ENCODE assay signal across 30 mouse cellular contexts in the genomic region with DNA sequence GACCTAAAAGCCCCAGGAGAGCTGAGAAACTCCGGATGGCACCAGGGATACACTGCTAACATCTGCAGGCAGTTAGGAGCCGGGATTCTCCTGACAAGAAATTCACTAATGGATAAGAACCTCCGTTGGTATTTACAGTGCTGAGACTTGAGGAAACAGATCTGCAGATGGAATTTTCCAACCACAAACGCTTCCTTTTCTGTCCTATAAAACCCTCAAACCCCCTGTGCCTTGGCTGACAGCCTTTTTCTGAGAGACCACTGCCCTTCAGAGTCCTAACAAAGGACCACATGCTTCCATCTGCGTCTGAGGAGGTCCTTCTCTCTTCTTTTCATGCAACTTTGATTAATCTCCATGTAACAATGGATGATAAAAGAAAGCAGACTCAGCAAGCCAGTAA. TPM values are rescaled to one million over a fixed set of nuclear protein-coding genes. Genes with fewer than 3 reads are reported as not detected.
DNase-seq lines count a peak whose midpoint lies in the region; ATAC-seq and TF ChIP-seq lines count a peak whose summit lies in the region.
"Had no signal": no experiment of that assay in that cellular context is flagged by ENCODE, and none has a peak within 500 bp of the region (broad histone marks: within the 10 kb centered on the region; RNA-seq: fewer than 3 reads in every experiment).

No protein-coding gene starts in this region.

- peak overlapping the region; percentile 76; the same call in 1 of the 2 replicates for H3K27ac ChIP-seq in thymus, adult 2 months (ENCODE audit: control insufficient read depth, insufficient read depth, low read length)
- H3K27ac ChIP-seq in embryonic facial prominence, embryonic 10.5 days (replicated peaks): no peak overlapping the region
- H3K27ac ChIP-seq in embryonic facial prominence, embryonic 14.5 days (replicated peaks; ENCODE audit: low read depth, low read length): no peak overlapping the region
- H3K27ac ChIP-seq: forebrain, embryonic 12.5 days; forebrain, embryonic 15.5 days; heart, embryonic 15.5 days; hindbrain, embryonic 10.5 days; hindbrain, embryonic 13.5 days had no signal

- DNase-seq in thymus, adult 2 months: no peak
- no peak for DNase-seq in thymus, postnatal 25 days
- peak; percentile 23 for DNase-seq in embryonic facial prominence, embryonic 10.5 days (ENCODE audit: low spot score)
- peak; percentile 63 for DNase-seq in embryonic facial prominence, embryonic 14.5 days (ENCODE audit: low spot score)
- peak; percentile 40 for DNase-seq in naive thymus-derived CD4-positive, alpha-beta T cell, adult 2 months (ENCODE audit: low read depth)
- DNase-seq in kidney, adult 8-10 months: no peak
- no peak for DNase-seq in adrenal gland, postnatal 10 days
- no peak for DNase-seq in adipocyte (ENCODE audit: low spot score)
- DNase-seq: adrenal gland, adult 2 months; adrenal gland, postnatal 25 days; cerebellum, adult 11-12 months; cerebellum, adult 8-10 months; cerebellum, postnatal 10 days; gastrocnemius, postnatal 25 days; heart, adult 18-20 months; heart, postnatal 10 days; heart, postnatal 36 days had no signal

- H3K4me2 ChIP-seq in embryonic facial prominence, embryonic 14.5 days (ENCODE audit: low read depth, low read length): no peak overlapping the region
- H3K4me2 ChIP-seq: forebrain, embryonic 12.5 days; forebrain, embryonic 15.5 days; heart, embryonic 12.5 days; heart, embryonic 15.5 days; hindbrain, embryonic 13.5 days had no signal

- H3K36me3 ChIP-seq in thymus, adult 2 months (ENCODE audit: control insufficient read depth, insufficient read depth, low read length): no peaks in the 10 kb centered on the region
- no peaks in the 10 kb centered on the region for H3K36me3 ChIP-seq in embryonic facial prominence, embryonic 10.5 days (replicated peaks)
- no peaks in the 10 kb centered on the region for H3K36me3 ChIP-seq in embryonic facial prominence, embryonic 14.5 days (ENCODE audit: control insufficient read depth, insufficient read depth, low read length)
- H3K36me3 ChIP-seq: forebrain, embryonic 12.5 days; forebrain, embryonic 15.5 days; G1E; heart, embryonic 12.5 days; heart, embryonic 15.5 days; hindbrain, embryonic 10.5 days; hindbrain, embryonic 13.5 days had no signal

- no peak for ATAC-seq in embryonic facial prominence, embryonic 14.5 days (ENCODE audit: low read depth)
- ATAC-seq: forebrain, embryonic 15.5 days; hindbrain, embryonic 16.5 days; inflammation-experienced regulatory T-cells, adult 6 months; intestine, postnatal 0 days; Patski had no signal

- H3K27me3 ChIP-seq in thymus, adult 2 months (ENCODE audit: control insufficient read depth, insufficient read depth, low read length): no peaks in the 10 kb centered on the region
- no peaks in the 10 kb centered on the region for H3K27me3 ChIP-seq in embryonic facial prominence, embryonic 10.5 days (replicated peaks; ENCODE audit: low read depth, poor library complexity, severe bottlenecking)
- H3K27me3 ChIP-seq in embryonic facial prominence, embryonic 14.5 days (replicated peaks; ENCODE audit: control insufficient read depth, insufficient read depth, low read length): no peaks in the 10 kb centered on the region
- H3K27me3 ChIP-seq: forebrain, embryonic 12.5 days; forebrain, embryonic 15.5 days; heart, embryonic 12.5 days; heart, embryonic 15.5 days; hindbrain, embryonic 13.5 days had no signal

- TF ChIP-seq POLR2A in thymus, adult 2 months (IDR thresholded peaks at IDR 0.05; ENCODE audit: control insufficient read depth, extremely low read depth, insufficient read depth, low read length, poor library complexity): no peak

- H3K4me3 ChIP-seq in thymus, adult 2 months (ENCODE audit: control insufficient read depth, insufficient read depth, low read length): no peak overlapping the region
- H3K4me3 ChIP-seq in embryonic facial prominence, embryonic 10.5 days: no peak overlapping the region
- H3K4me3 ChIP-seq in embryonic facial prominence, embryonic 14.5 days (ENCODE audit: low read depth, low read length): no peak overlapping the region
- H3K4me3 ChIP-seq: erythroblast, embryonic 14.5 days; forebrain, embryonic 12.5 days; forebrain, embryonic 15.5 days; heart, embryonic 12.5 days; heart, embryonic 15.5 days; hindbrain, embryonic 10.5 days; hindbrain, embryonic 13.5 days had no signal

- 37% methylated on average over 5 of the region's 5 CpGs for WGBS in thymus, adult 2 months
- 43% methylated on average over 5 of the region's 5 CpGs for WGBS in embryonic facial prominence, embryonic 10.5 days
- WGBS in embryonic facial prominence, embryonic 14.5 days: 25% methylated on average over 5 of the region's 5 CpGs

- no peak for TF ChIP-seq CTCF in thymus, adult 2 months (IDR thresholded peaks at IDR 0.05; ENCODE audit: borderline replicate concordance, control insufficient read depth, extremely low read depth, insufficient read depth, low read length, poor library complexity)

- H3K9me3 ChIP-seq in embryonic facial prominence, embryonic 10.5 days: no peaks in the 10 kb centered on the region
- no peaks in the 10 kb centered on the region for H3K9me3 ChIP-seq in embryonic facial prominence, embryonic 14.5 days (ENCODE audit: control insufficient read depth, low read length)
- H3K9me3 ChIP-seq: forebrain, embryonic 12.5 days; forebrain, embryonic 15.5 days; G1E; heart, embryonic 15.5 days; hindbrain, embryonic 10.5 days; hindbrain, embryonic 13.5 days had no signal

- no peak overlapping the region for H3K9ac ChIP-seq in embryonic facial prominence, embryonic 14.5 days (ENCODE audit: low read depth, low read length)
- H3K9ac ChIP-seq: forebrain, embryonic 12.5 days; forebrain, embryonic 15.5 days; heart, embryonic 12.5 days; heart, embryonic 15.5 days; hindbrain, embryonic 13.5 days had no signal

- peaks cover 49% of the 10 kb centered on the region for H3K4me1 ChIP-seq in thymus, adult 2 months (replicated peaks; ENCODE audit: control insufficient read depth, insufficient read depth, low read length)
- H3K4me1 ChIP-seq in embryonic facial prominence, embryonic 10.5 days: peaks cover 9% of the 10 kb centered on the region
- no peaks in the 10 kb centered on the region for H3K4me1 ChIP-seq in embryonic facial prominence, embryonic 14.5 days (ENCODE audit: control insufficient read depth, insufficient read depth, low read length)
- H3K4me1 ChIP-seq: forebrain, embryonic 12.5 days; forebrain, embryonic 15.5 days; heart, embryonic 12.5 days; heart, embryonic 15.5 days; hindbrain, embryonic 13.5 days had no signal

RNA-seq across cellular contexts. Expression of a gene that starts 6.8 kb away (rescaled TPM):
- polyA plus RNA-seq in thymus, adult 2 months (2012; rRNA removed): 202 and 240 TPM in 2 replicates
- 0.50 and 0.78 TPM in 2 replicates for polyA plus RNA-seq in embryonic facial prominence, embryonic 10.5 days (2016; fragmentation: Nextera tagmentation; extraction: Ambion mirVana)
- polyA plus RNA-seq in embryonic facial prominence, embryonic 14.5 days (2014; fragmentation: Nextera tagmentation; extraction: Ambion mirVana): 0.33 and 0.50 TPM in 2 replicates
- total RNA-seq in adrenal gland, postnatal 10 days (2021): 1 to 10 TPM; 3.6 to 3.7 TPM
- total RNA-seq: gastrocnemius, adult 8-10 months; gastrocnemius, postnatal 25 days had no signal
- polyA plus RNA-seq: erythroblast, embryonic 14.5 days; forebrain, embryonic 12.5 days; forebrain, embryonic 15.5 days; G1E; hindbrain, embryonic 13.5 days; hindbrain, embryonic 16.5 days had no signal

Comparison
In these comparisons a context has a peak if more than half of its experiments do, and no peak if none do; other contexts are left out.
1. DNase-seq: peak in embryonic facial prominence, embryonic 10.5 days (single experiment), embryonic facial prominence, embryonic 14.5 days (single experiment) and naive thymus-derived CD4-positive, alpha-beta T cell, adult 2 months (single experiment); none in thymus, adult 2 months (single experiment), thymus, postnatal 25 days (single experiment), kidney, adult 8-10 months (0 of 2), adrenal gland, postnatal 10 days (single experiment) and adipocyte (single experiment).
2. RNA of a gene that starts 6.8 kb away (polyA plus RNA-seq): 202 to 240 TPM in thymus, adult 2 months; 0.50 to 0.78 TPM in embryonic facial prominence, embryonic 10.5 days and 0.33 to 0.50 TPM in embryonic facial prominence, embryonic 14.5 days; every median in the first group is over 100 times any median in the second.